In the genomic region with DNA sequence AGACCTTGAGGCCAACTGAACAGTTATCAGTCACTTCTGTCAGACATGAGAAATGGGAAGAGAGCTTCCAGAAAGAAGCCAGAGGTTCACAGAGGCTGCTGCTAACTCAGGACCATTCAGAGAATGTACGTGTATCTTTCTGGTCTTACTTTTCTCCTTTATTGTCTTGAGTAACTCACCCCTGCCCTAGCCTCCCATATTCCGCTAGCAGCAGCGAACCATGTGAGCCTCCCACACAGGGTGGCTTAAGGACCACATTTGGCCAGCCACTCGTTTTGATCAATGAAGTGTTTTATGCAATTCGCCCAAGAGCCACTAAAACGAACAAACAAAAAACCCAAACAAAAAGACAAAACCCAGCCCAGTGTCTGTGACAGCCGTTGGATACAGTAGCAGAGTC, we compare ENCODE assay signal across 27 mouse cellular contexts. TPM values are rescaled to one million over a fixed set of nuclear protein-coding genes. Genes with fewer than 3 reads are reported as not detected.
"Had no signal": no experiment of that assay in that cellular context is flagged by ENCODE, and none has a peak within 500 bp of the region (broad histone marks: within the 10 kb centered on the region; RNA-seq: fewer than 3 reads in every experiment).

No protein-coding gene starts in this region.

- DNase-seq: lung, adult 18-20 months; lung, embryonic 14.5 days; lung, postnatal 10 days; lung, postnatal 4 days; midbrain, embryonic 14.5 days; retina, postnatal 1 day; right cerebral cortex, adult 18-20 months; right cerebral cortex, postnatal 25 days; right cerebral cortex, postnatal 4 days; spleen, adult 18-20 months; thymus, adult 18-20 months; thymus, postnatal 14 days; thymus, postnatal 36 days had no signal

- ATAC-seq: midbrain, embryonic 16.5 days had no signal

- H3K27me3 ChIP-seq: midbrain, embryonic 12.5 days; neural tube, embryonic 13.5 days; neural tube, embryonic 15.5 days had no signal

- H3K4me3 ChIP-seq: midbrain, embryonic 10.5 days; midbrain, embryonic 12.5 days; myocyte; neural tube, embryonic 13.5 days; neural tube, embryonic 15.5 days had no signal

- H3K9me3 ChIP-seq: midbrain, embryonic 10.5 days; midbrain, embryonic 12.5 days; neural tube, embryonic 13.5 days; neural tube, embryonic 15.5 days had no signal

- H3K27ac ChIP-seq: midbrain, embryonic 10.5 days; midbrain, embryonic 12.5 days; neural tube, embryonic 13.5 days; neural tube, embryonic 15.5 days had no signal

- H3K9ac ChIP-seq: lung, embryonic 14.5 days; midbrain, embryonic 12.5 days; neural tube, embryonic 13.5 days; neural tube, embryonic 15.5 days had no signal

- H3K36me3 ChIP-seq: midbrain, embryonic 10.5 days; midbrain, embryonic 12.5 days; neural tube, embryonic 13.5 days; neural tube, embryonic 15.5 days had no signal

- H3K4me2 ChIP-seq: lung, embryonic 14.5 days; midbrain, embryonic 12.5 days; neural tube, embryonic 13.5 days; neural tube, embryonic 15.5 days had no signal

- H3K4me1 ChIP-seq: midbrain, embryonic 12.5 days; neural tube, embryonic 13.5 days; neural tube, embryonic 15.5 days had no signal

RNA-seq across cellular contexts. Expression of a gene that starts 32.4 kb away (rescaled TPM):
- total RNA-seq: megakaryocyte, adult 5-6 weeks; megakaryocyte-erythroid progenitor cell, adult 5-6 weeks had no signal
- polyA plus RNA-seq: lung, embryonic 14.5 days; lung, embryonic 16.5 days; midbrain, embryonic 10.5 days; midbrain, embryonic 12.5 days; midbrain, embryonic 14.5 days; midbrain, embryonic 16.5 days; myocyte; neural tube, embryonic 11.5 days; neural tube, embryonic 13.5 days; neural tube, embryonic 15.5 days; small intestine, adult 2 months; stomach, embryonic 14.5 days; stomach, embryonic 16.5 days; thymus, postnatal 0 days had no signal
